Mouse (Mus musculus) urinary bladder, adult 2 months (tissue): ENCODE data around the gene En1. TPM values are rescaled to one million over a fixed set of nuclear protein-coding genes. Genes with fewer than 3 reads are reported as not detected.

Experiments
- DNase-seq: peaks from one replicate; pipeline ENCODE4 v3.0.0; 2022; ENCODE audit warnings: low spot score
- polyA plus RNA-seq: library from polyadenylated mRNA; depleted of rRNA; stranded (reverse); fragments of >200 nt; gene quantifications from 2 replicates; pipeline ENCODE4 v1.2.3, GENCODE M21; 2012

Gene En1
- polyA plus RNA-seq, 1 experiment, result not detected

DNA sequence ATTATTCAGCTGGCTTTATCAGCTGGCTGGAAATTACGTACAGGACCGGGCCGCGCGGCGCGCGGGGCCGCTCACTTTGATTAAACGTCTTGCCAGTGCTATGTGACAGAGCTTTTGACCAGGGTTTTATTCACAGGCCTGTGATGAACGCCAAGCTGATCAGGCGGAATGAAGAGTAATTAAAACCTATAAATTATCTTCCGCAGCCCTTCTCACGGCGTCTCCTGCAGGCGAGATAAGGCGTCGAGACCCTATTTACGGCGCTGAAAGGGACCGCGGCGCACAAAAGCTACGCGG lies 2.1 kb upstream of the En1 start:
- no peak for DNase-seq

DNA sequence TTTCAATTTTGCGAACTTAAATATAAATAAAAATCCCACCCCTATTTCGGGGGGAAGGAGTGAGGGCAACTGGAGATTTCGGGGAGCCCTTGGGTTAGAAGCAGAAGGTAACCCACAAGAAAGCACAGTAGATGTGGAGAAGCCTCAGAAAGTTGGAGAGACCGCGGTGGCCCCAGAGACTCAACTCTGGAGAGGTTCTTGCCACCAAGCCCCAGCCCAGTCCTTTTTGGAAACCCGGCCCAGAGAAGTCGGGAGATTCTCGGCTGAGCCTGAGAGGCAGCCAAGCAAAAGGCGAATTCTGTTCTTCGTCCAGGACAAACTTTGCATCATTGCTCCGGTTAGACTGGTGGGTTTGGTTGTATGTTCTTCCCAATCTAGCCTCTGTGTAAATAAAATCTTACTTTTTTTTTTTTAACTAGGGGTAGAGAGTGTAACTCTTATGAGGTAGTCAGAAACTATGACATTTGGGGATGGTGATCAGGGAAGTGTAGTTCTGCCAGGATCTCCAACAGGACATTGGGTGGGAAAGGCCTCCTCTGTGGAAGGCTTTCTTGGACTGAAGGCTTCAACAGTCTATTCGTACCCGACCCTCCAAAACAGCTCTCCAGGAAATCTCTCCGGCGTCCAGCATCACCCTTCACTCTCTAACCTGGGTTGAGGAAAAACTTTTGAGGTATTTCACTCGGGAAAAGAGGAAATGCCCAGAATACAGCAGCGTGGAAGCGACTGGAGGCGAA lies 1.5 kb upstream of the En1 start:
- DNase-seq, result no peak

DNA sequence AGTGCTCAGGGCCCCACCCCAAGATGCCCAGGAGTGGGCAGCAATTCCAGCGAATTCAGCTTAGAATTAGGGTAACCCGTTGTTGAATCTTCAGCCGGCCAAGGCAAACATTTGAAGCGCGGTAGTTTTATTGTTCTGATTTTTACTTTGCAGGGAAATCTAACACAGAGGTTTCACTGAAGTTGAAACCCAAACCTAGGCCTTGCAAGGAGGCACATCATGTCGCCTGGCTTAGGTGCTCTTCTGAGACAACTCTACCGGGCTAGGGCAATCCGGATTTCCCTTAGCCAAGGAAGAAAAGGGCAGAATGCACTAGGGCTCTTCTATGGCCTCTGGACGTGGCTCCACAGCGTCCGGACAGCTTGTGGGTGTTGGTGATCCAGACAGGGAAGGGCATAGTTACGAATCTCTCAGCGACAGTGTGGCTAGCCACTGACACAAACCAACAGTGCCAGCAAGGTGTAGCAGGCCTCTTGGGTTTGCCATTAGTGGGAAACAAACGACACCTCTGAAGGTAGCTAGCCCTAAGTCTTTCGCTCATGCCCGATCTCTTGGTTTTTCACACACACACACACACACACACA lies 873 bp upstream of the En1 start:
- no peak for DNase-seq

DNA sequence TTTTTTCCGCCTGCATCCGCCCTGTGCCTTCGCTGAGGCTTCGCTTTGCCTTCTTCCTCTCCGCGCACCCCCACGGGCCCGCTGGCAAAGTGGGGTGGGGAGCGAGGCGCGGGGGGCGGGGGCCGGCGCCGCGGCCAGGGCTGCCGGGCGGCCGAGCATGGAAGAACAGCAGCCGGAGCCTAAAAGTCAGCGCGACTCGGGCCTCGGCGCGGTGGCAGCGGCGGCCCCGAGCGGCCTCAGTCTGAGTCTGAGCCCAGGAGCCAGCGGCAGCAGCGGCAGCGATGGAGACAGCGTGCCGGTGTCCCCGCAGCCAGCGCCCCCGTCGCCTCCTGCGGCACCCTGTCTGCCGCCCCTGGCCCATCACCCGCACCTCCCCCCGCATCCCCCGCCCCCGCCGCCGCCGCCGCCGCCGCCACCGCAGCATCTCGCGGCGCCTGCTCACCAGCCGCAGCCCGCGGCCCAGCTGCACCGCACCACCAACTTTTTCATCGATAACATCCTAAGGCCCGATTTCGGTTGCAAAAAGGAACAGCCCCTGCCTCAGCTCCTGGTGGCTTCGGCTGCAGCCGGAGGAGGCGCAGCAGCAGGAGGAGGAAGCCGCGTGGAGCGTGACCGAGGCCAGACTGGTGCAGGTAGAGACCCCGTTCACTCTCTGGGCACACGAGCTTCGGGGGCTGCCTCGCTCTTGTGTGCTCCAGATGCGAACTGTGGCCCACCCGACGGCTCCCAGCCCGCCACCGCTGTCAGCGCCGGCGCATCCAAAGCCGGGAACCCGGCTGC lies 848 bp downstream of the En1 start:
- peak; percentile 29 for DNase-seq

DNA sequence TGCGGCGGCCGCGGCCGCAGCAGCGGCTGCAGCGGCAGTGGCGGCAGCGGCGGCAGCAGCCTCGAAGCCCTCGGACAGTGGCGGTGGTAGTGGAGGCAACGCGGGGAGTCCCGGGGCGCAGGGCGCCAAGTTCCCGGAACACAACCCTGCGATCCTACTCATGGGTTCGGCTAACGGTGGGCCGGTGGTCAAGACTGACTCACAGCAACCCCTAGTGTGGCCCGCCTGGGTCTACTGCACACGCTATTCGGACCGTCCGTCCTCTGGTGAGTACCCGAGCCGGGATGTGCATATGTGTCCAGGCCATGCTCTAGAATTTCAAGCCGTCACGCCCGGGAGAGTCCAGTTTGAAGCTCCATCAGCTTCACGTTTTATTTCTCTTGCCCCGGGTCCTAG lies 1.4 kb downstream of the En1 start:
- DNase-seq, result peak; percentile 29

DNA sequence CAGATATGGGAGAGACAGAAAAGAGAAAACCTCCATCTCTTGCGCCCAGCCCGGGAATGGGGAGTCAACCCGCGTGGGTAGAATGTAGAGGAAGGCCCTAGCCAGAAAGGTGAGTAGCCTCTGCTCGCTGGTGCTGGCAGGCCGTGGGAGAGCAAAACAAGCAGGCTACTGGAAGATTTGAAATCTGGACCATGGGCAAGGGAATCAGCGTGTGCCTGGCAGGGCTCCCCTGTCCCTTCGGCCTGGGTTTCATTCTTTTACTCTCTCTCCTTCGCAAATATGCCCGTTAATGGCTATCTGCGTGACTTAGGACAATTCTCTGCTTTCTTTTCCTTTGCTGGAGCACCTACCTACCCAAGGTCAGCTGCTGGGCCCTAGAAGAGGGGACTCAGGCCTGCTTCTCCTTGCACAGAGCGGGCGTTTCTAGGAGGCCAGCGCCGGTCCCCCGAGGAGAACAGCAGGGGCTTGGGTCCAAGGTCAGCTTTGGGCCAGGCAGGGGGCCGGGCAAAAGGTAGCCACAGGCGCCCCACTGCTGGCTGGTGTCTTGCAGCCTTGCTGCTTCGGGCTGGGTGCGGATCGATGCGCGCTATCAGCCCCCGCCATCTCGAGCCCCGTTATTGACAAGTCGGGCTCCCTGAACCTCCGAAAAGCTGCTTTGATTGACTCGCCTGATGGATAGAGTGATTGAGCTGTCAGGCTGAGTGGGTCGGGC lies 2.4 kb downstream of the En1 start:
- DNase-seq, result no peak

DNA sequence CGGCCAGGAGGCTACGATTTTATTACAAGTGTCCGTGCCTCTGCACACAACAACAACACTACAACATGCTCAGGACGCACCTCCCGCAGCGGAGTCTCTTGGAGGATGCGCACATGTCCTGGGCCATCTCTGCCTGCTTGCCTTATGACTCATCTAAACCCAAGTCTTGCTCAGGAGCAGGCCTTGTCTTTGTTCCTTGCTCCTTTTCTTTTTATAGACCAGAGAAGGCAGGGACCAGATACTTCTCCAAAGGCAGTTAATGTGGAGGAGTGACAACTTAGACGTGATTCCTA lies 2.9 kb downstream of the En1 start:
- DNase-seq, result no peak

DNA sequence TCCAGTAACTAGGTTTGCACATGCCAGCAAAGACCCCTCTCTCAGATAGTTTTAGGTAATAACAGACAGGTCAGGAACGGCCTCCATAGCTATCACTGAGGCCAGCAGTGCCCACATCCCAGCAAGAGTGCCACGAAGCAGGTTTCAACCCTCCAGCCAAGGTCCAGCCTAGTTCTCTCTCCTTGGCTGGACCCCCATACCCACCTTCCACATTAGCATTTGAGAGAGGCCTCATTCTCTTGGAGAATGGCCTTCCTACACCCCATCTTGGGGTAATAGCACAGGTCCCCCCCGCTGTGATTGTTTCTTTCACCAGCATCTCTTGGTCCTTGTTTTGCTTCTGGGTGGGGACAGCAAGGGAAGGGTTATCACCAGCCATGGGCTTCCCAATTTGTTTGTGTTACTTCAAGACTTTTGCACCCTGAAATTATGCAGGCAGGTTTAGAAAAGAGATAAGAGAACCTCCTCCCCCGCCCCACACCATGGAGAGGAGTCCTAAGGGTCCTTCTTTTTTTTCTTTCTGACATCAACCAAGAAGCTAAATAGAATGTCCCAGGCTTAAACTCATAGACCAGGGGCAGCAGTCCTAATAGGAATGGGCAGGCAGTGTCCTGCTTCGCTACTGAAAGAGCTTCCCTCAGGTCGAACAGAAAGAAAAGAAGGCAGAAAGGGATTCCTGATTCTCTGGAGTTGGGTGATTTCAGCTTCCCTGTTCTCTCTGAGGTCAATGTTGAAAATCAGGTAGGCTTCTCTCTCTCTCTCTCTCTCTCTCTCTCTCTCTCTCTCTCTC lies 3.5 kb downstream of the En1 start:
- DNase-seq, result no peak

DNA sequence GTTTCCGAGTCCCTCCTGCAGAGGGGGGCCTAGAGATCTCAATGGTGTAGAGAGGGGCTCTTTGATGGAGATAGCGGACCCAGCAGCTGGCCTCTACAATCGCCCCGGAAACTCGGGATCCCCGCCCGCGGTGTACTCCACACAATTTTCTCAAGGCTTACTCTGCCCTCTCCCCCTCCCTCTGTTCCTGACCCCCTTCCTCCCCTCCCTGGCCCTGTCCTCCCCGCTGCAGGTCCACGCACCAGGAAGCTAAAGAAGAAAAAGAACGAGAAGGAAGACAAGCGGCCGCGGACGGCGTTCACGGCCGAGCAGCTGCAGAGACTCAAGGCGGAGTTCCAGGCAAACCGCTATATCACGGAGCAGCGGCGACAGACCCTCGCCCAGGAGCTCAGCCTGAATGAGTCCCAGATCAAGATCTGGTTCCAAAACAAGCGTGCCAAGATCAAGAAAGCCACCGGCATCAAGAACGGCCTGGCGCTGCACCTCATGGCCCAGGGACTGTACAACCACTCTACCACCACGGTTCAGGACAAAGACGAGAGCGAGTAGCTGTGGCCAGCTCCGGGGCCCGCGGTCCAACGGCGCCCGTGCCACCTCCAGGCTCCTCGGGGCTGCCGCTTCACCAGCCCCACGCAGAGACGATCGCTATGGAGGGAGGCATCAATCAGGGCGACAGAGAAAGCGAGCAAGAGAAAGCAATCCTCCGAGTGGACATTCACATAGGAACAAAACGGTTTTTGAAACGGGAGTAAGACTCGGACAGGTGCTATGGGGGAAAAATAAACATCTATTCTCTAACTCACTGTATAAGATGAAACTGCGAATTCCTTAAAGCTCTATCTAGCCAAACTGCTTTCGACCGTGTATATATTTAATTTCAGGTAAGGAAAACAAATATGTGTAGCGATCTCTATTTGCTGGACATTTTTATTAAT lies 4.7 kb downstream of the En1 start:
- peak; percentile 26 for DNase-seq

DNA sequence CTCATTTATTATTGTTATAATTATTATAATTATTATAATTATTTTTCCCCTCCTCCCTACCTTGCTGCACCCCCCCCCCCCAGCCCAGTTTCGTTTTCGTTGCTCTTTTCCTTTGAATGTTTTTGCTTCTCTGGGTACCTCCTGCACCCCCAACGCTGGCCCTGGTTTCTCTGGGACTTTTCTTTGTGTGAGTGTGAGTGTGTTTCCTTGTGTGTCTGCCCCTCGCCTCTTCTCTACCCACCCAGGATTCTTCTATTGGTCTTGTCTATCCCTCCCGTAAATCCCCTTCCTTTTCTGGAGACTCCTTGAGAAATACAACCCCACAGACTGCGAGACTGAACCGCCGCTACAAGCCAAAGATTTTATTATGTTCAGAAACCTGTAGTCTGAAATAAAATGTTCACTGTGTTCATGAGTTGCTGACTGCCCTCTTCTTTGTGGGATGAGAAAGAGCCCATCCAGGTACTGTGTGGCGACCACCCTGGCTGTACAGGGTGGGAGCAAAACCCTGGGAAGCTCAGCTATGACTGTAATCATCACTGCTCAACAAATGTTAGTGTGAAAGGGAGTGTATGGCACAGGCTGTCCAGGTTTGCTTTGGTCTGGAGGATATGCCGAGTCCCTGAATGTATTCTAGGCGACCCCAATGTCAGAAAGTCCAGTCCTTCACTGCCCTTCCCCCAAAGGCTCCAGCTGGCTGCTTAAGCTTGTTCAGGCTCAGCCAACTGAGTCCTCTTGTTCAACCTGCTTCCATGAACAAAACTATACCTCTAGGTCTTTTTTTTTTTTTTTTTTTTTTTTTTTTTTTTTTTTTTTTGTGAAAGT lies 5.6 kb downstream of the En1 start:
- DNase-seq, result no peak

DNA sequence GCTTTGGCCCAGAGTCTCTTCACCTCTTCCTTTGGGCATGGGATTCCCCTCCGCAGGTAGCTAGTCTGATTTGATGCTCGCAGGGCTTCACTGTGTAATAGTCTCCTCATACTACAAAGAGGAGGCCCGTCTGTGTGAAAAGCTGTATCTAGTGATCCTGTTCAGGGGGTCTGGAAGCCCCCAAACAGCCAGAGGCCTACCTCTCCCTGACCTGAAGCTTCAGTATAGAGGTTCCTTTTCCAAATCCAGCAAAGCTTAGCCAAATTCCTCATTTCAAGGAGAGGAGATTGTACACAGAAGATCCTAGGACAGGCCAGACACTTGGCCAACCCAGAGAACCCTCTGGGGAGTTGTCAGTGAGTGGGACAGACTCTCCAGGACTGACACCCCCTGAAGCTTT lies 6.2 kb downstream of the En1 start:
- no peak for DNase-seq

DNA sequence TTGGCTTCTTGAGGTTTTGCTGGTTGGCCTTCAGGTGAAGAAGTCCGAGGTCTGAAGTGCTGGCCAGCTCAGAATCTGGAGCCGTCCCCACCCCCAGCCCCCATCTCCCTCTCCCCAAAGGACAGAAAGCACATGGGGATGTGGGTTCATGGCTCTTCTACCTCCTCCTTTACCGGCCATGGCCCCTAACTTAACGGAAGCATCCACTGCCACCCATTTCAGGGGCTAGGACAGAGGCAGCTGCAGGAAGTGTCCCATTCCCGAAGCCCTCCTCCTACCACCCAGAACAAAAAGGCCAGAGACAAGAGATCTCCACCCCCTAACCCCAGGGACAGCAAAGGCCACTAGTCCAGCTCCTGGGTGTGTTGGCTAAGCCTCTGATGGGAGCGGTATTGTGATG lies 7.4 kb downstream of the En1 start:
- no peak for DNase-seq

DNA sequence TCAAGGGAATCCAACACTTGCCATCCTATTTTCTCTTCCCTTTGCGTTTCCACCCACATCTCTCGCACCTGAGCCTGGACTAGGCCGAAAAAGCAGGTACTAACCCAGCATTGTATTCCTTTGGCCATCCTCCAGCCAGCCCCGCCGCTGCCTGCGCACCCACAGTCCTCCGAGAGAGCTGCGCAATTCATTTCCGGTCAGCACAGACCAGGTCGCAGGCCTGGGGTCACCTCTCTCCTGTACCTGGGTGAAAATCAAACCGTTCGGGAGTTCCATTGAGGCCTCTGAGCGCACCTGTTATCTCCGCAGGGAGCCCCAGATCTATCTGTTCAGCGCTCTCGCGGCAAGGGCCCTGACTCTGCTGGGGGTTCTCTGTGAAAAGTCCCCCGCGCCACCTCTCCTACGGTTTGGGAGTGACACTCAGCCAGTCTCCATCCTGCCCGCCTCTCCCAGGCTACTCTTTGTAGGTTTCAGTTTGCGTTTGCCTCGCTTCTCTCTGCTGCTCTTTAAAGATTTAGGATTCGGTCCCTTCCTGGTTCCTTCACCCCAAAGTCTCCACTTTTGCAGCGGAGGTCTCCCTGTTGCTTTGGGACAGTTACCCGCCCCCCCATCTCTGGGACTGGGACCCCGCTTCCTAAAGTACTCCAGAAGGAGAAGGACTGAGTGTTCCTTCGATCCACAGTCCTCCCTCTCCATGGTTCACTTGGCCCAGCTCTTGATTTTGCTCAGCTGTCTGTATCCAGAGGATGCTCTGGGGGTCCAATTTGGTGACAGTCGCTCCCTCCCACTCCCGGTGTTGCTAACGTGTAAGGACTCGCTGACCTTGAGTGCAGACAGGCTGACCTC lies 11.5 kb downstream of the En1 start:
- no peak for DNase-seq

DNA sequence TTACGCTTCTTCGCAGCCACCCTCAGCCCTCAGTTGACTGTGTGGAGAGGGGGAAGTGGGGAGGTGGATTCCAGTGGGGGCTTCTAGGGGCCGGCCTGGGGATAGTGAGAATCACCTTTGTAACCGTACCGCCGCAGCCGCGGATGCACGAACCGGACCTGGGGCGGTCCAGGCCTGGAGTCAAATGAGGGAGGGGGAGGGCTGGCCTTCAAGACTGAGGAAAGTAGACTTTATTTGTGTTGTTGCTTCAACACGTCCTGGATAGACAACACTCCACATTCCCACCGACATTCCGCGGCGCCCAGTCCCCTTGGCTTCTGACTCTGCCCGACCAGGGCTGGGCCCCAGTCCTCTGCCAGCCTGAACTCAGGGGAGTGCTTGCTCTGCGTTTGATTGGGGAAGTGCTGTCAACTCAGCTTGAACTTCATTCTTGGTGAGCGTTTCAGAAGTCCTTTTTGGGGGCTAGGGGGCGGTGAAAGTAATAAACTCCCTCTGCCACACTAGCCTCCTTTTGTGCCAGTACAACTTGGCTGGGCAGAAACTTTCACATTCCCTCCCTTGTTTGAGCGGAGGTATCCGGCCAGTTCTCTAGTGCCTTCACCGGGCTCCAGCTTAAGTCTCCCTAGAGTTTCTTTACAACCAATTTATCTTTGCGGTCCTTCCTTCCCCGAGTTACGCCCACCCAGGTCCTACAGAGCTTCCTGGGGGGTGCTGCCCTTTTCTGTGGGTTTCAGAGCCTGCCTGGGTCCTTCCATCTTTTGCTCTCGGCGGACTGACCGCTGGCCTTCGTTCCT lies 12.3 kb downstream of the En1 start:
- no peak for DNase-seq

DNA sequence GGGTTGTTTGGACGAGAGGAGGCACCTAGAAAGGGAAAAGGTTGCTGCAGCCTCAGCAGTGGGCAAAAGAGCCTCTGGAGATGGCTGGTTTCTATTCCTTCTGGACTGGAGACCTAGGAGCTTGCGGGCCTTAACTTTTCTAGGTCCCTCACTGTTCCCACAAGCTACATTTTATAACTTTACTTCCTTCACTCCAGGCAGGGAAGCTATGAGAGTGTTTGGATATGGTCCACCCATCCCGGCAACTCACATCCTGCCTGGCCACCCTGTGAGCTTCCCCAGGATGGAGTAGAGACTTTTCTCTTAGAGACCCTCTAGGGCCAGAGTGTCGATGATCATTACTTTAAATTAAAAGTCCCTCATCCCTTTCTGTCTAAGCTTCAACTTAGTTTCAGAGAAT lies 13.3 kb downstream of the En1 start:
- DNase-seq, result no peak

DNA sequence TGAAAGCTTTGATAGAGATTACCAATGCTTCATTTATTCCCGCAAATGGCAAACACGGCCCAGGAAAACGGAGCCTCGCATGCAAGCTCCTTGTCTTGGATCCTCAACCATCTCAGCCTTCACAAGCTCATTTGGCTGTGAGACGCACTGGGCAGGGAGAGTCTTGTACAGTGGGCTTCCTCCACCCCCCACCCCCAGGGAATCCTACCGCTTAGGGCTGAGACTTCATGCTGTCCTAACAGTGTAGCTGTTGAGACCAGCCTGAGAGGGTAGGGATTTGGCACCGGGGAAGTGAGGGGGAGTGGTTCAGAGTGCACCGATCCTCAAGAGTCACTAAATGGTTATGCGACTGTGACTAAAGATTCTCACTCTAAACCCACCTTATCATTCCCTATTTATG lies 13.7 kb downstream of the En1 start:
- no peak for DNase-seq

DNA sequence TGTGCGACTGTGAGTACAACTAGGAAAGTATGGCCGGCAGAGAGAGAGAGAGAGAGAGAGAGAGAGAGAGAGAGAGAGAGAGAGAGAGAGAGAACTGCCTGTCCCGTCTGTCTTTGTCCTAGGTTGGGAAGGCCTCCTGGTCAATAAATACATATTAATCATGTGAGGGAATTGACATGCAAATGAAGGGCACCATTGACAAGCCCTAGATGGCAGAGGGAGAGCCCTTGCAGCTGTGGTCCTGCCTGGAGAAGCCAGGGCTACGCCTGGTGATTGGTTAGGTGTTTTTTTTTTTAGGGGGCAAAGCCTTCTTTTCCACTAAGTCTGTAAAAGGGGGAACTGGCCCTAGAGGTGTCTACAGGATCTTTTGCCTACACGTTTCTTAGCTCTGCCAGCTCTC lies 19.2 kb downstream of the En1 start:
- no peak for DNase-seq

DNA sequence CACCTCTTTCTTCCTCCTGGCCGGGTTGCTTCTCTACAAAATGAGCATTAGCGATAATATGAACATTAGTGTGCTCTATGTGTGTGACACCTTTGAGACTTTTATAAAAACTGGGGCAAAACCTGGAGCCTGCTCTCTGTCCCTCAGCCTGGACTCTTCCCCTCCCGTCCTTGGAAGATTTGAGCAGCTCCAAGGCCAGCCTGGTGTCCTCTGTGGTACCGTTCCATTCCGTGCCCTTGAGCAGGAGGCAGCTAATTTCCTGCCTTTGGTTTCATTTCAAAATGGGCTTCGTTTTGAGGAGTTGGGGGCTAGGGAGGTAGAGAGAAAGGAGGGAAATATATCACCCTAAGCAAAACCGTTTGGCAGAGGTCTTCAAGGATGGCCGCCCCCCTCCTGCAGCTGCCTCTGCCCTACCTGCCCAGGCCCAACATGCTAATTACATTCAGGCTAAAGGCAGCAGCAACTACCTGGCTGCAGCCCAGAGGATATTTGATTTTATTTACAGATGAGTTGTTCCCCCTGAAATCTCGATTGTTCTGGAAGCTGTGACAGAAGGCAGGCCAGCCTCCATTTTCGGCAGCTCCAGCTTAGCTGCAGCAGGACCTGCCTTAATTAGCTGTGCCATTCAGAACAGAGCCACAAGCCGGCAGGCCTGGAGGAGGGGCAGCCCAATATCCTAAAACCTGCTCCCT lies 24.9 kb downstream of the En1 start:
- no peak for DNase-seq
